Mouse (Mus musculus) midbrain, embryonic 11.5 days (tissue): ENCODE measurements around the gene 4931409K22Rik. TPM values are rescaled to one million over a fixed set of nuclear protein-coding genes. Genes with fewer than 3 reads are reported as not detected.
A peak's percentile ranks its signal among the peaks of the same experiment; 100 is the strongest.

Experiments used
- ATAC-seq: fragments of 200-750 bp; cut with Nextera tagmentation; 2 replicates; pipeline ENCODE4 v1.8.0; 2017; ENCODE audit warnings: moderate TSS enrichment, moderate library complexity; ENCODE audit not compliant: low FRiP score
- DNase-seq: peaks from one replicate; pipeline ENCODE4 v3.0.0; 2015; ENCODE audit warnings: low spot score; ENCODE audit errors: missing footprints
- H3K27ac ChIP-seq: fragments of 300-500 bp; sonication (generic); 2 replicates; pipeline ENCODE4 v1.5.1; 2014; ENCODE audit warnings: low read depth, low read length
- H3K27me3 ChIP-seq: fragments of 300-500 bp; sonication (generic); 2 replicates; pipeline ENCODE4 v1.6.1; 2014; ENCODE audit warnings: mild to moderate bottlenecking, low read length, moderate library complexity, mixed read lengths; ENCODE audit not compliant: control insufficient read depth, insufficient read depth
- H3K36me3 ChIP-seq: fragments of 300-500 bp; sonication (generic); 2 replicates; pipeline ENCODE4 v1.6.1; 2014; ENCODE audit warnings: mild to moderate bottlenecking, low read length, moderate library complexity, mixed read lengths; ENCODE audit not compliant: control insufficient read depth, insufficient read depth
- H3K4me1 ChIP-seq: fragments of 300-500 bp; sonication (generic); 2 replicates; pipeline ENCODE4 v1.6.1; 2014; ENCODE audit warnings: low read length; ENCODE audit not compliant: control insufficient read depth, insufficient read depth
- H3K4me2 ChIP-seq: fragments of 300-500 bp; sonication (generic); 2 replicates; pipeline ENCODE4 v1.6.1; 2014; ENCODE audit warnings: mild to moderate bottlenecking, moderate library complexity
- H3K4me3 ChIP-seq: fragments of 300-500 bp; sonication (generic); 2 replicates; pipeline ENCODE4 v1.5.1; 2014; ENCODE audit warnings: low read depth, low read length
- H3K9ac ChIP-seq: fragments of 300-500 bp; sonication (generic); 2 replicates; pipeline ENCODE4 v1.6.1; 2014; ENCODE audit warnings: low read length
- H3K9me3 ChIP-seq: fragments of 300-500 bp; sonication (generic); 2 replicates; pipeline ENCODE4 v1.6.1; 2016; ENCODE audit warnings: low read length; ENCODE audit not compliant: control insufficient read depth
- WGBS: fragments of 180-500 bp; shearing (Covaris S2); extraction: QIAGEN DNeasy Blood & Tissue Kit; methylation state at CpG from one replicate; pipeline ENCODE4 v1.1.7; 2014; 5-methylcytosine and 5-hydroxymethylcytosine counted together
- polyA plus RNA-seq: library from polyadenylated mRNA; unstranded; fragments of >200 nt; fragmentation: Nextera tagmentation; extraction: Ambion mirVana; gene quantifications from 2 replicates; pipeline ENCODE4 v1.2.1, GENCODE M21; 2014

The 4931409K22Rik gene
- polyA plus RNA-seq, 1 experiment from 2014 or later: not detected

GRCm38 (mm10) chr5:24601071-24601835 is 44.6 kb upstream of the 4931409K22Rik start:
- Histone ChIP-seq H3K4me1 (peaks cover 74% of the 10 kb centered on the region), H3K4me3 (peak overlapping the region; percentile 68), H3K9ac (peak overlapping the region; percentile 86), H3K9me3 (no peaks in the 10 kb centered on the region), H3K27ac (peak overlapping the region; percentile 97), H3K4me2 (peak overlapping the region; percentile 71), H3K27me3 (no peaks in the 10 kb centered on the region; the same call in 1 of the 2 replicates), H3K36me3 (no peaks in the 10 kb centered on the region)
- no peak for ATAC-seq
- 1% methylated on average over 33 of the region's 33 CpGs for WGBS
- DNase-seq: peak; percentile 92

GRCm38 (mm10) chr5:24600236-24600635 is 43.6 kb upstream of the 4931409K22Rik start:
- Histone ChIP-seq H3K9me3 (no peaks in the 10 kb centered on the region), H3K27me3 (no peaks in the 10 kb centered on the region; the same call in 1 of the 2 replicates), H3K4me3 (0 out of 2 replicates have a peak overlapping the region, but pooled peaks have one; percentile 68), H3K4me1 (peaks cover 74% of the 10 kb centered on the region), H3K36me3 (no peaks in the 10 kb centered on the region), H3K9ac (peak overlapping the region; percentile 86; the same call in 1 of the 2 replicates), H3K27ac (no peak overlapping the region), H3K4me2 (peak overlapping the region; percentile 71; the same call in 1 of the 2 replicates)
- ATAC-seq: no peak
- WGBS: 68% methylated on average over 2 of the region's 2 CpGs
- DNase-seq: peak; percentile 80

GRCm38 (mm10) chr5:24599137-24599536 is 42.5 kb upstream of the 4931409K22Rik start:
- ATAC-seq (no peak), DNase-seq (peak; percentile 82)
- Histone ChIP-seq H3K9me3 (no peaks in the 10 kb centered on the region), H3K4me1 (peaks cover 69% of the 10 kb centered on the region), H3K36me3 (no peaks in the 10 kb centered on the region; the same call in 1 of the 2 replicates), H3K4me3 (peak overlapping the region; percentile 44), H3K27ac (no peak overlapping the region), H3K9ac (peak overlapping the region; percentile 57; the same call in 1 of the 2 replicates), H3K4me2 (peak overlapping the region; percentile 87), H3K27me3 (no peaks in the 10 kb centered on the region; the same call in 1 of the 2 replicates)
- 17% methylated on average over 8 of the region's 8 CpGs for WGBS

GRCm38 (mm10) chr5:24598570-24599006 is 42.0 kb upstream of the 4931409K22Rik start:
- 0% methylated on average over 40 of the region's 41 CpGs for WGBS
- Histone ChIP-seq H3K9ac (peak overlapping the region; percentile 57), H3K4me1 (peaks cover 64% of the 10 kb centered on the region), H3K4me3 (peak overlapping the region; percentile 44), H3K4me2 (peak overlapping the region; percentile 87), H3K36me3 (peaks cover 4% of the 10 kb centered on the region; the same call in 1 of the 2 replicates), H3K27ac (no peak overlapping the region), H3K9me3 (no peaks in the 10 kb centered on the region), H3K27me3 (no peaks in the 10 kb centered on the region; the same call in 1 of the 2 replicates)
- DNase-seq: peak; percentile 97
- ATAC-seq: peak; percentile 12; the same call in 1 of the 2 replicates

GRCm38 (mm10) chr5:24597901-24598569 is 41.4 kb upstream of the 4931409K22Rik start:
- peak overlapping the region; percentile 57 for H3K9ac ChIP-seq
- H3K36me3 ChIP-seq: peaks cover 6% of the 10 kb centered on the region; the same call in 1 of the 2 replicates
- peak overlapping the region; percentile 44 for H3K4me3 ChIP-seq
- 29% methylated on average over 15 of the region's 15 CpGs for WGBS
- ATAC-seq (no peak), DNase-seq (peak; percentile 87)
- H3K27ac ChIP-seq: no peak overlapping the region
- H3K27me3 ChIP-seq: no peaks in the 10 kb centered on the region; the same call in 1 of the 2 replicates
- H3K4me2 ChIP-seq: peak overlapping the region; percentile 87
- H3K4me1 ChIP-seq: peaks cover 58% of the 10 kb centered on the region
- H3K9me3 ChIP-seq: no peaks in the 10 kb centered on the region

GRCm38 (mm10) chr5:24597221-24597728 is 40.7 kb upstream of the 4931409K22Rik start:
- Histone ChIP-seq H3K27me3 (no peaks in the 10 kb centered on the region; the same call in 1 of the 2 replicates), H3K27ac (peak overlapping the region; percentile 94), H3K4me2 (peak overlapping the region; percentile 40), H3K9me3 (no peaks in the 10 kb centered on the region), H3K9ac (peak overlapping the region; percentile 31), H3K4me1 (peaks cover 51% of the 10 kb centered on the region), H3K36me3 (peaks cover 12% of the 10 kb centered on the region; the same call in 1 of the 2 replicates), H3K4me3 (0 out of 2 replicates have a peak overlapping the region, but pooled peaks have one; percentile 0)
- ATAC-seq: peak; percentile 23; the same call in 1 of the 2 replicates
- WGBS: 63% methylated on average over 2 of the region's 2 CpGs
- peak; percentile 97 for DNase-seq

- H3K4me2 ChIP-seq: peak overlapping the region; percentile 40
- peaks cover 16% of the 10 kb centered on the region for H3K36me3 ChIP-seq
- no peaks in the 10 kb centered on the region; the same call in 1 of the 2 replicates for H3K27me3 ChIP-seq
- H3K27ac ChIP-seq: peak overlapping the region; percentile 94
- no peaks in the 10 kb centered on the region for H3K9me3 ChIP-seq
- peaks cover 53% of the 10 kb centered on the region for H3K4me1 ChIP-seq
- H3K9ac ChIP-seq: peak overlapping the region; percentile 59
- ATAC-seq (peak; percentile 64), DNase-seq (peak; percentile 95)
- WGBS: 9% methylated on average over 11 of the region's 11 CpGs
- 0 out of 2 replicates have a peak overlapping the region, but pooled peaks have one; percentile 0 for H3K4me3 ChIP-seq
Observed at GRCm38 (mm10) chr5:24596519-24597171, 40.0 kb upstream of the 4931409K22Rik start.

- DNase-seq: peak; percentile 86
- no peak; the same call in none of the 2 replicates for ATAC-seq
- no peaks in the 10 kb centered on the region for H3K9me3 ChIP-seq
- peaks cover 20% of the 10 kb centered on the region for H3K36me3 ChIP-seq
- 48% methylated on average over 14 of the region's 14 CpGs for WGBS
- H3K4me2 ChIP-seq: peak overlapping the region; percentile 40
- H3K27ac ChIP-seq: peak overlapping the region; percentile 94
- H3K27me3 ChIP-seq: no peaks in the 10 kb centered on the region; the same call in 1 of the 2 replicates
- H3K9ac ChIP-seq: peak overlapping the region; percentile 59
- H3K4me1 ChIP-seq: peaks cover 53% of the 10 kb centered on the region
- no peak overlapping the region for H3K4me3 ChIP-seq
Observed at GRCm38 (mm10) chr5:24595786-24596380, 39.3 kb upstream of the 4931409K22Rik start.
